Mouse (Mus musculus) limb, embryonic 12.5 days (tissue): ENCODE measurements around the gene Trak2. TPM values are rescaled to one million over a fixed set of nuclear protein-coding genes. Genes with fewer than 3 reads are reported as not detected.

Experiments used
- ATAC-seq: fragments of 200-750 bp; cut with Nextera tagmentation; 2 replicates; pipeline ENCODE4 v1.8.0; 2017; ENCODE audit warnings: low read depth, moderate TSS enrichment; ENCODE audit not compliant: insufficient number of reproducible peaks, insufficient read depth, low FRiP score, low TSS enrichment
- H3K27ac ChIP-seq: fragments of 300-500 bp; sonication (generic); 2 replicates; pipeline ENCODE4 v1.5.1; 2016; ENCODE audit warnings: mild to moderate bottlenecking, moderate library complexity
- H3K27me3 ChIP-seq: fragments of 300-500 bp; sonication (generic); 2 replicates; pipeline ENCODE4 v1.6.1; 2016; ENCODE audit warnings: mild to moderate bottlenecking, moderate library complexity
- H3K36me3 ChIP-seq: fragments of 300-500 bp; sonication (generic); 2 replicates; pipeline ENCODE4 v1.6.1; 2016; ENCODE audit warnings: mild to moderate bottlenecking, moderate library complexity
- H3K4me1 ChIP-seq: fragments of 300-500 bp; sonication (generic); replicated peaks from 2 replicates; pipeline ENCODE4 v1.6.1; 2016
- H3K4me2 ChIP-seq: fragments of 300-500 bp; sonication (generic); 2 replicates; pipeline ENCODE4 v1.6.1; 2016; ENCODE audit warnings: mild to moderate bottlenecking, moderate library complexity
- H3K4me3 ChIP-seq: fragments of 300-500 bp; sonication (generic); replicated peaks from 2 replicates; pipeline ENCODE4 v1.5.1; 2016; ENCODE audit warnings: mild to moderate bottlenecking
- H3K9ac ChIP-seq: fragments of 300-500 bp; sonication (generic); replicated peaks from 2 replicates; pipeline ENCODE4 v1.6.1; 2016; ENCODE audit warnings: mild to moderate bottlenecking, moderate library complexity
- H3K9me3 ChIP-seq: fragments of 300-500 bp; sonication (generic); 2 replicates; pipeline ENCODE4 v1.6.1; 2016; ENCODE audit warnings: mild to moderate bottlenecking, moderate library complexity
- WGBS: fragments of 180-500 bp; shearing (Covaris S2); methylation state at CpG from one replicate; pipeline ENCODE4 v1.1.7; 2016; 5-methylcytosine and 5-hydroxymethylcytosine counted together
- polyA plus RNA-seq: library from polyadenylated mRNA; unstranded; fragments of >200 nt; fragmentation: Nextera tagmentation; extraction: Ambion mirVana; gene quantifications from 2 replicates; pipeline ENCODE4 v1.2.1, GENCODE M21; 2016

The Trak2 gene
- 12.1 and 13.5 TPM in 2 replicates for polyA plus RNA-seq

GRCm38 (mm10) chr1:58973366-58974221 is at the start of gene Trak2, which contains the start of gene Stradb:
Trak2 (minus strand) TSS chr1:58973430.
Stradb (plus strand) TSS chr1:58973522.
- H3K27me3 ChIP-seq, result no peaks in the 10 kb centered on the region
- H3K4me3 ChIP-seq, result peak within 1 kb of the TSS; percentile 80
- no peaks in the 10 kb centered on the region; the same call in 1 of the 2 replicates for H3K36me3 ChIP-seq
- H3K9me3 ChIP-seq, result no peaks in the 10 kb centered on the region
- H3K27ac ChIP-seq, result peak within 1 kb of the TSS; percentile 76
- H3K4me2 ChIP-seq, result peak within 1 kb of the TSS; percentile 90
- peak within 1 kb of the TSS; percentile 86 for H3K9ac ChIP-seq
- WGBS, result under 1% methylated on average over 69 of the region's 69 CpGs
- ATAC-seq, result peak; percentile 95
- peaks cover 19% of the 10 kb centered on the region for H3K4me1 ChIP-seq

DNA sequence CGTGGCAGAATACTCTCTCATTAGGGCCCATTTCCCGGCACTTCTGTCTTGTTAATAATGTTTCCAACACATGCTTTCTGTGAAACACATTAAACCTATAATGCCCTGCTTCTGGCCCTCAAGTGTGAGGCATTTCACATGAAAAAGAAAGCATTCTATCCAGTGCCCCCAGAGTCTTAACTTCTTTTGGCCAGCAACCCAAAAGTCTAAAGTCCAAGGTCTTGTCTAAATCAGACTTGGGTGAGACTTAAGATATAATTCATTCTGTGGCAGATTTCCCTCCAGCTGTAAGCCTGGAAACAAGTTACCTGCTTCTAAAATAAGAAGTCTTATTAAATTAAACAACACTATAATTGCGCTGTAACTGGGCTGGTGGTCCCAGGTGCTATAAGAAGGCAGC is 48.3 kb upstream of the Trak2 start:
- H3K27ac ChIP-seq, result no peak overlapping the region
- H3K27me3 ChIP-seq, result no peaks in the 10 kb centered on the region
- ATAC-seq, result no peak
- H3K9ac ChIP-seq, result no peak overlapping the region
- WGBS, result 51% methylated on average over 3 of the region's 3 CpGs
- H3K36me3 ChIP-seq, result no peaks in the 10 kb centered on the region
- no peaks in the 10 kb centered on the region for H3K9me3 ChIP-seq
- no peak overlapping the region for H3K4me3 ChIP-seq
- no peak overlapping the region for H3K4me2 ChIP-seq
- H3K4me1 ChIP-seq, result peaks cover 7% of the 10 kb centered on the region

GRCm38 (mm10) chr1:59009250-59009649 is 36.0 kb upstream of the Trak2 start:
- Histone ChIP-seq H3K4me2 (no peak overlapping the region), H3K27me3 (no peaks in the 10 kb centered on the region), H3K4me1 (no peaks in the 10 kb centered on the region), H3K27ac (no peak overlapping the region), H3K9ac (no peak overlapping the region), H3K36me3 (no peaks in the 10 kb centered on the region), H3K9me3 (no peaks in the 10 kb centered on the region), H3K4me3 (no peak overlapping the region)
- WGBS, result 41% methylated on average over 4 of the region's 4 CpGs
- ATAC-seq, result no peak

DNA sequence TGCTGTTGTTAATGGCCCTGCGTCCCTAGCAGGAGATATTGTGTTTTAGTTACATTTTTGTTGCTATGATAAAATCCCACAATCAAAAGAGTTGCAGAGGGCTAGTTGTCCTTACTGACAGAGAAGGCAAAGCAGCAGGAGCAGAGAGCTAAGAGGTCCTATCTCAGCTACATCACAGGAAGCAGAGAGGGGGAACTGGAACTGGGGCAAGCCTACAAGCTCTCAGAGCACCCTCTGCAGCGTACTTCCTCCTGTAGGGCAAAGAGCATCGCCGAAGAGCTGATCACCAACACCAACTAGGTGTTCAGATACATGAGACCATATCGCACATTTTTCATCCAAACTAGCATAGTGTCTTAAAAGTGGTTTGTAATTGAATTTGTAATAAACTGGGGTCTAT is 22.1 kb upstream of the Trak2 start:
- Histone ChIP-seq H3K9me3 (no peaks in the 10 kb centered on the region), H3K27ac (no peak overlapping the region), H3K4me1 (no peaks in the 10 kb centered on the region), H3K9ac (no peak overlapping the region), H3K36me3 (peaks cover 36% of the 10 kb centered on the region), H3K4me3 (no peak overlapping the region), H3K4me2 (no peak overlapping the region), H3K27me3 (no peaks in the 10 kb centered on the region)
- no peak for ATAC-seq
- 88% methylated on average over 5 of the region's 5 CpGs for WGBS

GRCm38 (mm10) chr1:58993723-58994122 is 20.5 kb upstream of the Trak2 start:
- Histone ChIP-seq H3K27me3 (no peaks in the 10 kb centered on the region), H3K27ac (no peak overlapping the region)
- WGBS, result 42% methylated on average over 1 of the region's 1 CpGs

DNA sequence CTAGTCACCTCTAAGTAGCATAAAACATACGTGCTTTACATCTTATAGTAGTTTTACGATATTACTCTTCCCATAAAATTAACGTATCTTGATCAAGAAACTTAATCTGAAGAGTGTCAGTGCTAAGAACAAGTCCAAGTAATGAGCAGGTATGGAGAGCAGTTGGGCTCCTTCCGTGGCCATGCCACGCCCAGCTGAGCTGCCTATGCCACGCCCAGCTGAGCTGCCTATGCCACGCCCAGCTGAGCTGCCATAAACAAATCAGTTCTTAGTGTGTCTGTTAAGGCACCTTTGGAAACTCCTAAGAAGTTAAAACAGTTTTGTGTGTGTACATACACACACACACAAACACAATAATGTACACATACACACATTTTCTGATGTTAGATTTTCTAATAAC is 19.9 kb upstream of the Trak2 start:
- no peak for ATAC-seq
- 86% methylated on average over 7 of the region's 7 CpGs for WGBS
- H3K27ac ChIP-seq, result no peak overlapping the region
- no peaks in the 10 kb centered on the region for H3K27me3 ChIP-seq
- peaks cover 42% of the 10 kb centered on the region for H3K36me3 ChIP-seq
- no peaks in the 10 kb centered on the region for H3K9me3 ChIP-seq
- H3K4me2 ChIP-seq, result no peak overlapping the region
- no peak overlapping the region for H3K9ac ChIP-seq
- no peaks in the 10 kb centered on the region for H3K4me1 ChIP-seq
- no peak overlapping the region for H3K4me3 ChIP-seq

More at GRCm38 (mm10) chr1:58993723-58994122, 20.5 kb upstream of the Trak2 start:
- Histone ChIP-seq H3K9ac (no peak overlapping the region), H3K9me3 (no peaks in the 10 kb centered on the region), H3K36me3 (peaks cover 38% of the 10 kb centered on the region), H3K4me1 (no peaks in the 10 kb centered on the region), H3K4me3 (no peak overlapping the region), H3K4me2 (no peak overlapping the region)
- ATAC-seq, result no peak

DNA sequence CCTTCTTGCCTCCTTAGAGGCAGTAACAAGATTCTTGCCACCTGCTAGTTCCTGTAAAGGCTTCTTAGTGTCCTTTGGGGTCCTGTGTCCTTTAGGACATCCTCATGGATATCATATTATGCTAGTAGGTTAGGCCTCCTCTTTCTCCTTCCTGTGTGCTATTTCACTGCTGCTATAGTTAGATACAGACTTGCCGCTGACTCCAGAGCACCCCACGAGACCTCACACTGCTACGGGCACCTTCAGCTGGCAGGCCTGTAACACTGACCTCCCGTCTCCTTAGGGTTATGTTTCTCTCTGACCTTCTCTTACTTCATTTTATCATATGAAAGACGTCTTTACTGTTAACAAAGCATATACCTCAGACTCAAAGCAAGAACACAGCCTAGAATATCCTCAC is 11.4 kb upstream of the Trak2 start:
- H3K9ac ChIP-seq, result no peak overlapping the region
- no peak for ATAC-seq
- 83% methylated on average over 5 of the region's 5 CpGs for WGBS
- peaks cover 39% of the 10 kb centered on the region for H3K36me3 ChIP-seq
- H3K4me3 ChIP-seq, result no peak overlapping the region
- no peak overlapping the region for H3K27ac ChIP-seq
- H3K27me3 ChIP-seq, result no peaks in the 10 kb centered on the region
- H3K9me3 ChIP-seq, result no peaks in the 10 kb centered on the region
- H3K4me1 ChIP-seq, result no peaks in the 10 kb centered on the region
- no peak overlapping the region for H3K4me2 ChIP-seq

DNA sequence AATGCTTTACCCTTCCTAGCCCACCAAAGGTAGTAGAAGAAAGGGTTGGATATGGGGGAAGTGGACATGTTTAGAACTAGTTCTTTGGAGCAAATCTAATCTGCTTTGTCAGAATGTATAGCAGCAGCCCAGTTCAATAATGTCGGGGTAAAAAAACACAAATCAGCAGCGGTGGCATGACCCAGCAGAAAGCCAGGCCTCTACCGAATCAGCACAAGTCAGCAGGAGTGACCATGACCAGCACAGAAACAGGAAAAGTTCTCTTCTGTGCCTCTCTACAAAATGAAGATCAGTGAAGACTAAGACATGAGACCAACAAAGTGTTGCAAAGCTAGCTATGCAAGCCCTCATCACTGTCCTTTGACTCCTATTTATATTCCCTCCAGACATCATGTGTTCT is 9.0 kb upstream of the Trak2 start:
- Histone ChIP-seq H3K9ac (no peak overlapping the region), H3K36me3 (peaks cover 28% of the 10 kb centered on the region), H3K4me1 (no peaks in the 10 kb centered on the region), H3K4me2 (no peak overlapping the region), H3K9me3 (no peaks in the 10 kb centered on the region), H3K27ac (no peak overlapping the region), H3K27me3 (no peaks in the 10 kb centered on the region), H3K4me3 (no peak overlapping the region)
- WGBS, result 82% methylated on average over 3 of the region's 3 CpGs
- no peak for ATAC-seq

- Histone ChIP-seq H3K27ac (0 out of 2 replicates have a peak overlapping the region, but pooled peaks have one; percentile 31), H3K4me3 (peak overlapping the region; percentile 80), H3K4me2 (peak overlapping the region; percentile 90), H3K9me3 (no peaks in the 10 kb centered on the region), H3K9ac (peak overlapping the region; percentile 86), H3K4me1 (peaks cover 19% of the 10 kb centered on the region), H3K36me3 (no peaks in the 10 kb centered on the region; the same call in 1 of the 2 replicates), H3K27me3 (no peaks in the 10 kb centered on the region)
- WGBS, result under 1% methylated on average over 28 of the region's 28 CpGs
- ATAC-seq, result peak; percentile 16; the same call in 1 of the 2 replicates
Measured at GRCm38 (mm10) chr1:58972851-58973365, 322 bp downstream of the Trak2 start.

DNA sequence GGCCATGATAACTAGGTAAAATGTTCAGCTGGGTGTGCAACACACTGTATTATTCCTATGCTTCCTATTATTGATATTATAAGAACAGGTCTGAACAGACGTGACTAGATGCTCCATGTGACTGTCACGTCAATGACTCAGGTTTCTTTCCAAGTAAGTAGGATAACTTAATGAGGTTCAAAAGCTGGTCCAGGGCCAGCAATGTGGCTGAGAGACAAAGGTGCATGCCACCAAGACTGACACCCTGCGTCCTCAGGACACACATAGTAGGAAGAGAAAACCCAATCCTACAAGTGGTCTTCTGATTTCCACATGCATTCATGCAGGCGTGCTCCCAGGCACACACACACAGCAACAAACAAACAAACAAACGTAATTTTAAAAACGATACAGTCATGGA is 2.1 kb downstream of the Trak2 start:
- Histone ChIP-seq H3K4me2 (no peak overlapping the region; the same call in 1 of the 2 replicates), H3K36me3 (no peaks in the 10 kb centered on the region), H3K27me3 (no peaks in the 10 kb centered on the region), H3K9ac (no peak overlapping the region), H3K9me3 (no peaks in the 10 kb centered on the region), H3K4me3 (no peak overlapping the region), H3K27ac (no peak overlapping the region), H3K4me1 (peaks cover 19% of the 10 kb centered on the region)
- no peak for ATAC-seq
- 89% methylated on average over 6 of the region's 6 CpGs for WGBS

DNA sequence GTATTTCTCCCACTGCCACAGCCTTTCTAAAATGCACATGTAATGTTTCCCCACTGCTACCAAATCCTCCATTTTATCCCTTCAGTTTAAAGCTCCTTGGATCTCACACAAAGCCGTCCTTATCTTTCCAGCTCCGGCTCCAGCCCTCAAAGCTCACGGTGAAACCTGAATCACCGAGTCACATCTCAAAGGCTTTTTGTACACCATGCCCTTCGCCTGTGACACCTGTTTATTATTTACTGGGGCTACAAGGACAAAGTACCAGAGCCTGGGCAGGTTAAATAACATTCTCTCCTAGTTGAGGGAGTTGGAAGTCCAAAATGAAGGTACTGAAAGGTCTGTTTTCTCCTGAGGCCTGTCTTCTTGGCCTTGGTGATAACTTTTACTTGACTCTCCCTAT is 3.2 kb downstream of the Trak2 start:
- H3K36me3 ChIP-seq, result no peaks in the 10 kb centered on the region
- H3K27me3 ChIP-seq, result no peaks in the 10 kb centered on the region
- peaks cover 16% of the 10 kb centered on the region for H3K4me1 ChIP-seq
- WGBS, result 72% methylated on average over 5 of the region's 5 CpGs
- no peak overlapping the region for H3K27ac ChIP-seq
- no peak overlapping the region for H3K4me2 ChIP-seq
- H3K9ac ChIP-seq, result no peak overlapping the region
- no peaks in the 10 kb centered on the region for H3K9me3 ChIP-seq
- H3K4me3 ChIP-seq, result no peak overlapping the region
- ATAC-seq, result no peak
